Mouse (Mus musculus) hematopoietic multipotent progenitor cell, adult 10-12 weeks (in vitro differentiated cells): Measurements from ENCODE around the gene Rnf20. TPM values are rescaled to one million over a fixed set of nuclear protein-coding genes. Genes with fewer than 3 reads are reported as not detected.

Experiments used
- polyA plus RNA-seq: library from polyadenylated mRNA; stranded (reverse); fragments of >175 nt; gene quantifications from 2 replicates; pipeline ENCODE4 v1.2.3, GENCODE M21; 2012; ENCODE audit warnings: low replicate concordance

The Rnf20 gene
- 32.6 and 58.2 TPM in 2 replicates for polyA plus RNA-seq

DNA sequence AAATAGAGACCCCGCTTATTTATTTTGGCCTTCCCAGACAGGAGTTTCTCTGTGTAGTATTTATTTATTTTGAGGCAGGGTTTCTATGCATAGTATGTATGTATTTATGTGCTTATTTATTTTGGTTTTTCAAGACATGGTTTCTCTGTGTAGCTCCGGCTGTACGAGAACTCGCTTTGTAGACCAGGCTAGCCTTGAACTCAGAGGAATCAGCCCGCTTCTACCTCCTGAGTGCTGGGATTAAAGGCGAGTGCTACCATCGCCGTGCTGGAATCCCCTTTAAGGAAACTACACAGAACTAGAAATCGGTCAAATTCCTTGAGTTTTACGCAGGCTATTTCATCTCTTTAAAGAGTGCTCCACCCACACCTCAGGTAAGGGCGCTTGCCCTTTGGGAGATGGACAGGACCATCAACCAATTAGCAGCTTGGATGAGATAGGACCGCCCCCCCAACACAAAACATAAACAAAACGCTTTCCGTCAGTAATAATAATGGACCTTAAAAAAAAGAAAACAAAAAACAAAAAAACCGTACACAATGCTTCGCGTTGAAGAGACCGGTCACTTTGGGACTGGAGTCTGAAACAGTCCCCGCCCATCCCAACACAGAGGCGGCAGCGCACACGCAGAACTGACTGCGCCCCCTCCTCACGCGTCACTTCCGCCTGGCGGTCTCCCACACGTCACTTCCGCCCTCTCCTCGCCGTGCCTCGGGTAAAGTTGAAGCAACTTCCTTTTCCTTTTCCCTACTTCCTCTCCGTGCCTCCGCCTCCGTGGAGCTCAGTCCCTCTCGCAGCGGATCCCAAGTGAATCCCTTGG, at the start of gene Rnf20:
Rnf20 (plus strand) TSS at position 688 of the 820 bp plus-strand sequence.

DNA sequence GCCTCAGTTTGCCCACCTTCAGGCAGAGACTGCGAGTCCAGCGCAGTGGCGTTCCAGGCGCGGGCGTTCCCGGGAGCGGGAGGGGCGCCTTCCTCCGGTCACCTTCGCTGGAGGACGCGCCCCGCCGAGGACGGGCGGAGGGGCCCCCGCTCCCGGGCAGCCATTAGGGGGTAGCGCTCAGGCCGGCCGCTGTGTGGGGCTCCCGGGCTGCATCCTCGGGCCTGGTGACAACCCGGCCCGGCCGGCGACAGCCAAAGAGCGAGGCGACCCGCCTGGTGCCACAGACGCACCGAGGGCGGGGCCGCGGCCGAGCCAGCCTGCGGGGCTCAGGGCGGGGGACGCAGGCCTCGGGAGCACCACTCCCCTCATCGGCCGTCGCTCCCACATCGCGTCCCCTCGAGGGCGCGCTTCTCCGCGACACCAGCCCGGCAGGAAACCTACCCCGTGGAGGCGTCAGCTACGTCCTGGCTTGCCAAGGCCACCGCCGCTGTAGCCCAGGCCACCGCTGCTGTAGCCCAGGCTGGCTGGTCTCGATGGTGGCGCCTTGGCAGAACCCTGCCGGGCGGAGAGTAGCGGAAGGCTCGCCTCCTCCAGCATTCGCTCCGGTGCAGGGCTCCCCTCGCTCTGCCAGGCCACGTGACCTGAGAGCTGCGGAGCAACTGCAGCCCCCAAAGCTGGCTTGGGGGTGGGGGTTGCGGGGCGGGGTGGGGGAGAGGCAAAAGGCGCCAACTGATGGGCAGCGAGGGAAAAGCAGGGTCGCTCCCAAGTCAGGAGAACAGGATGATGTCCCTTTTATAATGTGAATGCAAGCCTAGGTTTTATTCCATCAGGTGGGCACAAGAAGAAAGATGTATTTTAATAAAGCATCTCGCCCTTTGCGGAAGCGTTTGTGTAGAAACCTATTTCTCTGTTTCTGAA, 34.4 kb upstream of the Rnf20 start, which contains the start of gene Tmem246:
Tmem246 (minus strand) TSS at position 694 of the 918 bp plus-strand sequence.

DNA sequence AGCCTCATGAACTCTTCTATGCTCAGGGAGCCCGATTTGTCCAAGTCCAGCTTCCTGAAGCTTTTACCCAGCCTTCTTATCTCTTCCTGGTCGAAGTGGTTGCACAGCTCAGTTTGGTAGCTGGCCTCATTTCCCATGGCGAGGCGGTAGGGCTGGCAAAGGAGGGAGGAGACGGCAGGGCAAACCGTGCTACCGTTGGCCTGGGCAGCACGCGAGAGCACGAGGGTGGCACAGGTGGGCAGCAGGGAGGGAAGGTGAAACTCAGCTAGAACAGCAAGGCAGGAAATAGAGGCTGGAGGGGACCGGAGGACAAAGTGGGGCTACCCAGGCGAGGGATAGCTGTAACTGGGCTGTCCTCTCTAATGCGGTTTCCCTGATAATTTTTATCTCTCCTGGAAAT, 50.0 kb downstream of the Rnf20 start, which contains the start of gene Ppp3r2:
Ppp3r2 (minus strand) TSS at position 213 of the 400 bp plus-strand sequence.

Other genes with a start within 250 kb of the Rnf20 start
- gene Acnat2, start 223.9 kb upstream of the Rnf20 start, polyA plus RNA-seq = not detected in 2 replicates
- gene Acnat1, start 158.1 kb upstream of the Rnf20 start, polyA plus RNA-seq = 0.15 TPM in 1 of 2 replicates, not detected in the other
- not detected in 2 replicates for gene Baat, start 125.4 kb upstream of the Rnf20 start, polyA plus RNA-seq
- gene Mrpl50, start 110.9 kb upstream of the Rnf20 start, polyA plus RNA-seq = 0.83 and 2.4 TPM in 2 replicates
- 1.2 and 1.6 TPM in 2 replicates for gene Zfp189, start 110.8 kb upstream of the Rnf20 start, polyA plus RNA-seq
- gene Aldob, start 82.5 kb upstream of the Rnf20 start, polyA plus RNA-seq = not detected in 2 replicates
- 0.62 TPM in 1 of 2 replicates, not detected in the other for gene Tmem246, start 34.1 kb upstream of the Rnf20 start, polyA plus RNA-seq
- gene Ppp3r2, start 50.0 kb downstream of the Rnf20 start, polyA plus RNA-seq = not detected in 2 replicates
- gene Grin3a, start 213.7 kb downstream of the Rnf20 start, polyA plus RNA-seq = not detected in 2 replicates